Mouse (Mus musculus) ES-CJ7 (cell line): ENCODE results near the gene Sh3rf1.

Experiments used
- DNase-seq: peaks from one replicate; pipeline ENCODE4 v3.0.0; 2011; ENCODE audit warnings: low read depth, low spot score

Sh3rf1 gene

GRCm38 (mm10) chr8:61223729-61224379, at the start of gene Sh3rf1:
Gene Sh3rf1 (plus strand): TSS chr8:61223872.
- peak; percentile 62 for DNase-seq

- DNase-seq = no peak
Observed at GRCm38 (mm10) chr8:61173921-61174492, 49.7 kb upstream of the Sh3rf1 start.

GRCm38 (mm10) chr8:61175876-61176275, 47.8 kb upstream of the Sh3rf1 start:
- DNase-seq = no peak

DNA sequence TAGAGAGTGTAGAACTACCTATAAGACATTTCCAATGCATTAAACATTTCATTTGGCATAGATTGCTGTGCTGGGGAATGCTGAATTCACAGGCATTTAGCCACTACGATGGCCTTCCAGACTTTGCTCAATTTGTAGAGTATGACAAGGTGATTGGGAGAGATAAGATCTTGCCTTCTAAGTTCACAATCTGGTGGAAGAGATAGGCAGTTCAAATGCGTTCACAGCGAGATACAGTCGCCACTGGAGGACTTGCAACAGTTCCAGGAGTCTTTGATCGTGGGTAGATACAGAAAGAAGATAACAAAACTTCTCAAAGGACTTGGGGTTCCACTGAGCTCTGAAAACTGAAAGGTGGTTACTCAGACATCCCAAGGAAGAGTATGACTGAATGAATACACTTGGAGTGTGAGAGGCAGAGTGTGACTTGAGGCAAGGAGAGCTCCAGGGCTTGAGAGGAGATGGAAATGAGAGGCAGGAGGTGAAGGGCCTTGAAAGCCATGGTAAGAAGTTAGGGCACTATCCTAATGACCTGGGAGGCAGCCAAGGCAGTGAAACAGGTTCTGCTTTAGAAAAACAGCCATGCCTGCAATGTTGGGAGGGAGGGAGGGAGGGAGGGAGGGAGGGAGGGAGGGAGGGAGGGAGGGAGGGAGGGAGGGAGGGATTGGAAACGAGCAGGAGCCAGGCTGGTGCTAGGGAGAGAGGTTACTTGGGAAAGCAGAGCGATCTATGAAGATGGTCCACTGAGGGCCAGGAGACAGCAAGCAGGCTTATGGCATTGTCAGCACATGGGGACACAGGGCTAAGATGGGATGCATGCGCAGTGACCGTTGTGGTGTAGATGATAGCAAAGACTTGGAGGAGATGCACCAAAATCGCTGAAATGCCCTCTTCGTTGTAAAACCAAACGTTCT, 45.7 kb upstream of the Sh3rf1 start:
- DNase-seq = no peak

- DNase-seq = no peak
Observed at GRCm38 (mm10) chr8:61178594-61179140, 45.0 kb upstream of the Sh3rf1 start.

DNA sequence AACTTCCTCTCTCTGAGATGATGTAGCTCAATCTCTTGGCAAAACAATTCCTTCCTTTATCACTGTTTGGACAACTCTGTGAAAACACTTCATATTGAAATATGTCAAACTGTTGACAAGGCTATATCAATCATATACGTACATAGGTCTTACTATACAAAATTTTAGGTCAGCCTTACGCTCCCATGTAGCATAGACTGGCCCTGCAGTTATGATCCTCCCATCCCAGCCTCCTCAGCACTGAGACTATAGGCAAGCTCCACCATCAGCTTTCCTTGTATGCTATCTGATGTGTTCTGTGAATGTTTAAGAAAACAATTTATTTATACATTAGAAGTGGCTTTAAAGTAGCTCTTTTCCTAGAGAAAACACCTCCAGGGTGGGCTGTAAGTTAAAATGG, 42.1 kb upstream of the Sh3rf1 start:
- DNase-seq = no peak

- DNase-seq = no peak
Observed at GRCm38 (mm10) chr8:61182020-61182419, 41.7 kb upstream of the Sh3rf1 start.

GRCm38 (mm10) chr8:61185274-61186198, 38.1 kb upstream of the Sh3rf1 start:
- no peak for DNase-seq

- DNase-seq = no peak
Observed at GRCm38 (mm10) chr8:61194306-61194925, 29.3 kb upstream of the Sh3rf1 start.

- no peak for DNase-seq
Observed at GRCm38 (mm10) chr8:61200254-61200887, 23.3 kb upstream of the Sh3rf1 start.

GRCm38 (mm10) chr8:61203035-61203826, 20.4 kb upstream of the Sh3rf1 start:
- no peak for DNase-seq

DNA sequence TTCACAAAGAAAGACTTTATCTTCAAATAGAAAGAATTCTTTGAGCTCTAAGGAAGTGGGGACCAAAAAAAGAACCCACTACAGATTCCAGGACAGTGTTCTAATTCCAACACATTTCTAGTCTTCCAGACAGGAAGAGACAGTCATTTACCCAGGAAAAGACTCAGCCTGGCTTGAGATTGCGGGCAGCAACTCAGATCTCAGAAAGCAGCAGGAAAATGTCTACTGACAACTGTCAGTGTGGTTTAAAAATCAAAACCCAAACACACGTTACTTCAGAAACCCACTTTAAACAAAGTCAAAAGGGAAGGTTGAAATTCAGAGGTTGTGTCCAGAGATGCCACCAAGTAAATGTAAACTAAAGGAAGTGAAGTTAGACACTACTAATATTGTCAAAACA, 16.8 kb upstream of the Sh3rf1 start:
- DNase-seq = no peak

DNA sequence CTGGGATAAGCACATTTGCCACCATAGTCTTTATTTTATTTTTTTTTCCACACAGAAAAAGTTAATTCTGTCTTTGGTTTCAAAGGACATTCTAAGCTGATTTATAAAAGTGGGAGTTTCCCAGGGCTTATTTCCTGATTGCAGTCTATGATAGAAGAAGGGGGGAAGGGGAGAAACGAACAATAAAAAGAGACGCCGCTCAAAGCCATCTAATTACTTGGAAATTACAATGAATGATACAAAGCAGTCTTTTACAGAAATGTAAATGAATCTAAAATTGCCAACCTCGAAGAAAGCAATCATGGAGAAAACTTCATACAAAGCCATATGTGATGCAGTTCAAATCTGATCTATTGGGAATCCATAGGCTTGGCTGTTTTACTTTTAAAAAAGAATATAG, 16.0 kb upstream of the Sh3rf1 start:
- no peak for DNase-seq

DNA sequence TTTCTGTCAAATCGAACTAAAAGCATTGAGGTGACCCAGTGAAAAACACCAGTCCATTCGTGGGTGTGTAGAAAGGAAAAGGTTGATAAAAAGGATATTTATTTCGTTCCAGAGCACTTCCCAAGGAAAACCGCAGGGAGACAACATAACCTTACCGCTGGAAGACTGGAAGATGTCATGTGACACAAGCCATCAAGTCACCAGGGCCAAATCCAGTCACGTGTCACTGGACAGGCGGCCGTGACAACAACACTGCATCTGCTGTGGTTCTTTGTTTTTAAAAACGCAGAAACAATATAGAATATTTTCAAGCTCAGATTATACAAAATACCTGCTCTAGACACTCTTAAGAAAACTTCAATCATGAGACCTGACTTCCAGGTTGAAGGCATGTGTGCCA, 15.0 kb upstream of the Sh3rf1 start:
- DNase-seq = peak; percentile 33

GRCm38 (mm10) chr8:61210836-61211235, 12.8 kb upstream of the Sh3rf1 start:
- DNase-seq = no peak

DNA sequence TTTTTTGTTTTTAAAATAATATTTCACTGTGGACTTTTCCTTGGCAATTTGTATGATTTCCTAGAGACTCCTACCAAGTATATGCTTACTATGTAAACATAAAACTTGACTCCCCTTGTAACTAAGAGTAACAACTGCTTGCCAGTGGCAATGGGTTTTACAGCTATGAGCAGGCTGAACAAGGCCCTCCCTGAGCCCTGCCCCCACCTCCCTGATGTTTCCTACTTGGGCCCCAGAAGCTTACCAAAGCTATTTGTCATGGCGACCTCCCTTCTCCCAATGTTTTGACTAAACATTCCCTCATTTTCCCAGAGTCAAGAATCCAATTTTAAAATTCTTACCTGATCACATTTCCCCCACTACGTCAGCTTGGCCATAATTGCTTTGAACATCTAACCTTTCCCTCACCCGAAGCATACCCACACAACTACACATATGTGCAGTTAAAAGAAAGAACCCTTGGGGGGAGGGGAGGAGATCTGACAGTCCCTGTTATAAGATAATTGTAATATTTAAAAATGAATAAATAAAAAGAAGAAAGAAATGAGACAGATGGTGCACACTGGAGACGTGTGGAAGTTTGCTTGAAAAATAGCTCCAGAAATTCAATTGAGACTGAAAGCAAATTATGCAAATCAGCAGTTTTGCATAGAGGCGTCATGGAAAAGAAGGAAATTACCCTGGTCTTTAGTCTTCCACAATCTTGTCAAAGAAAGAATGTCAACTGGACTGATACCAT, 8.4 kb upstream of the Sh3rf1 start:
- DNase-seq = no peak

DNA sequence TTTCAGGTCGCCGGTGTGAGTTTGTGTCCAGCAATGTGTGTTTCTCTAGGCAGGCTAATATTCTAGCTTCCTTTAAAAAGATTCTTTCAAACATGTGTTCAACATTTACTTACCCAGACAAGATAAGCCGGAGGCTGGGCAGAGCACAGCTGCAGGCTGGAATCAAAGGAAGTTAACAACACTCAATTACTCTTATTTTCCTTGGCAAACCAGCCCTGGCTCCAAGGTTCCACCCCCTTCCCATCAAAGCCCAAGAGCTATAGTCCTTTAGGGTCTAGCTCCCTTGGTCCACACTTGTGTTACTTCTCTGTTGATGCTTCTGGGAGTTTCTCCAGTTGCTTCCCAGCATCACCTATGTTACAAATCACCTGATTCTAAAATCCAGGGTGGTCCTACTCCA, 6.7 kb upstream of the Sh3rf1 start:
- DNase-seq = no peak

- DNase-seq = no peak
Observed at GRCm38 (mm10) chr8:61217426-61217825, 6.2 kb upstream of the Sh3rf1 start.

DNA sequence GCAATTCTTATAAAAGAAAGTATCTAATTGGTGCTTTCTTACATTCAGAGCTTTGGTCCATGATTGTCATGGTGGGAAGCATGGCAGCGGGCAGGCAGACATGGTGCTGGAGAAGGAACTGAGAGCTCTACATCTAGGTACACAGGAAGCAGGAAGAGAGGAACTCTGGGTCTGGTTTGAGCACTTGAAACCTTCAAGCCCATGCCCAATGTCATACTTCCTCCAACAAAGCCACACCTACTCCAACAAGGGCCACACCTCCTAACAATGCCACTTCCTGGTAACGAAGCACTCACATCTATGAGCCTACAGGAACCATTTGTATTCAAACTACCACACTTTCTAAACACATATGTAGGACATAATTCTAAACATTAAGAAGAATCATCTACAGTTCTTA, 5.2 kb upstream of the Sh3rf1 start:
- peak; percentile 42 for DNase-seq
